32 mouse cellular contexts compared by ENCODE assay signal in the genomic region with DNA sequence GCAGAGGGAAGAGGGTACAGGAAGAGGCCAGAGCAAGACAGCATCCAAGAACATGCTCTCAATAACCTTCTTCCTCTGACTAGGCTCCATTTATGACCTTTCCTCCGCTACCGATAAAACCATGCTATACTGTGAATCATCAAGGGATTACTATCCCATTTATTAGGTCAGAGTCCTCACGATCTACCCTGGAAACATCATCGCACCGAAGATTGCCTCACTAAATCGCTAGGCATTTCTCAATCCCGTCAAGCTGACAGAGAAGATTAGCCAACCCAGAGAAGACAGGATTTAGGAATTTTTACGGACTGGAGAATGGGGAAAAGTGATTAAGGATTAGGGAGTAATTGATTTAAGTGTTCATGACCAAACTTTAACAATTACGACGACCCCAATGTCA. TPM values are rescaled to one million over a fixed set of nuclear protein-coding genes. Genes with fewer than 3 reads are reported as not detected.
"Had no signal": no experiment of that assay in that cellular context is flagged by ENCODE, and none has a peak within 500 bp of the region (broad histone marks: within the 10 kb centered on the region; RNA-seq: fewer than 3 reads in every experiment).

No protein-coding gene starts in this region.

- H3K9me3 ChIP-seq: limb, embryonic 10.5 days; limb, embryonic 13.5 days; midbrain, embryonic 10.5 days; midbrain, embryonic 13.5 days; neural tube, embryonic 13.5 days; stomach, embryonic 15.5 days had no signal

- H3K27me3 ChIP-seq: limb, embryonic 13.5 days; midbrain, embryonic 13.5 days; neural tube, embryonic 13.5 days; stomach, embryonic 15.5 days had no signal

- DNase-seq: kidney, adult 18-20 months; kidney, adult 9 months; kidney, postnatal 14 days; kidney, postnatal 4 days; layer of hippocampus, adult 9-11 months; liver; liver, postnatal 0 days; lung, embryonic 14.5 days; lung, postnatal 36 days; right cerebral cortex, postnatal 25 days; spleen, adult 18-20 months; thymus, adult 2 months; thymus, postnatal 14 days; thymus, postnatal 4 days had no signal

- H3K27ac ChIP-seq: limb, embryonic 10.5 days; limb, embryonic 13.5 days; liver, embryonic 14.5 days; midbrain, embryonic 10.5 days; midbrain, embryonic 13.5 days; neural tube, embryonic 13.5 days; stomach, embryonic 15.5 days had no signal

- ATAC-seq: liver, postnatal 0 days; lung, postnatal 0 days; midbrain, embryonic 13.5 days; midbrain, embryonic 16.5 days had no signal

- H3K9ac ChIP-seq: limb, embryonic 13.5 days; liver, embryonic 14.5 days; liver, postnatal 0 days; lung, embryonic 14.5 days; midbrain, embryonic 13.5 days; neural tube, embryonic 13.5 days; stomach, embryonic 15.5 days had no signal

- H3K4me2 ChIP-seq: limb, embryonic 13.5 days; lung, embryonic 14.5 days; midbrain, embryonic 13.5 days; neural tube, embryonic 13.5 days; stomach, embryonic 15.5 days had no signal

- H3K4me3 ChIP-seq: limb, embryonic 10.5 days; limb, embryonic 13.5 days; megakaryocyte, embryonic 14.5 days; midbrain, embryonic 10.5 days; midbrain, embryonic 13.5 days; myocyte; neural tube, embryonic 13.5 days; stomach, embryonic 15.5 days had no signal

- H3K36me3 ChIP-seq: limb, embryonic 10.5 days; limb, embryonic 13.5 days; midbrain, embryonic 10.5 days; midbrain, embryonic 13.5 days; neural tube, embryonic 13.5 days; stomach, embryonic 15.5 days had no signal

RNA-seq across cellular contexts. Expression of gene Faiml, which starts 1.2 kb away (rescaled TPM):
- total RNA-seq: layer of hippocampus, adult 18-20 months; layer of hippocampus, postnatal 25 days; left cerebral cortex, adult 18-20 months; left cerebral cortex, postnatal 25 days; monocyte, adult 5-6 weeks; neutrophil, adult 5-6 weeks had no signal
- polyA plus RNA-seq: kidney, embryonic 16.5 days; limb, embryonic 10.5 days; limb, embryonic 13.5 days; liver, embryonic 14.5 days; liver, postnatal 0 days; lung, embryonic 14.5 days; lung, postnatal 0 days; midbrain, embryonic 10.5 days; midbrain, embryonic 13.5 days; midbrain, embryonic 16.5 days; myocyte; neural tube, embryonic 13.5 days; stomach, embryonic 15.5 days; thymus, adult 2 months had no signal
